Mouse (Mus musculus): ENCODE results near the gene Pdxp. TPM values are rescaled to one million over a fixed set of nuclear protein-coding genes. Genes with fewer than 3 reads are reported as not detected.
A peak's percentile ranks its signal among the peaks of the same experiment; 100 is the strongest.

Pdxp gene
- polyA plus RNA-seq (2015; fragmentation: Nextera tagmentation; extraction: Ambion mirVana) = 13.0 and 15.0 TPM in 2 replicates

DNA sequence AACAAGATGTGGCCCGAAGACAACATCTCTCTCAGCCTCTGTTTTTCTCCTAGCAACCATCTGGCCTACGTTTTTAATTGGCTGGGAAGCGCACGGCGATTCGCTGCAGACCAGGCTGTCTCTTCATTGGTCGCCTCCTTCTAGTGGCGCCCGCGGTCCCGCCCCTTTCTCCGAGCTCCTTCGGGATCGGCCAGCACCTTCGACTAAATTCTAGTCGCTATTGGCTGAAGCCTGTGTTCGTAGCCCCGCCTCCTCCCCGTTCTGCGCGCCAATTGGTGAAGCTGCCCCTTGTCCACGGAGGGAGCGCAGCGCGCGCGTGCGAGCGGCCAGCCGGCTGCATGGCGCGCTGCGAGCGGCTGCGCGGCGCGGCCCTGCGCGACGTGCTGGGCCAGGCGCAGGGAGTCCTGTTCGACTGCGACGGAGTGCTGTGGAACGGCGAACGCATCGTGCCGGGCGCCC lies at the start of gene Pdxp:
TSS of gene Pdxp (plus strand) at position 288 of the 459 bp plus-strand sequence.
- Histone ChIP-seq H3K4me3 (peak within 1 kb of the TSS; percentile 75), H3K9ac (peak within 1 kb of the TSS; percentile 80), H3K36me3 (peaks cover 52% of the 10 kb centered on the region), H3K27ac (peak within 1 kb of the TSS; percentile 93), H3K9me3 (no peaks in the 10 kb centered on the region), H3K27me3 (no peaks in the 10 kb centered on the region), H3K4me2 (peak within 1 kb of the TSS; percentile 98), H3K4me1 (peaks cover 37% of the 10 kb centered on the region)
- ATAC-seq (ENCODE audit: insufficient number of reproducible peaks, low FRiP score, low TSS enrichment, low read depth) = peak; percentile 91
- under 1% methylated on average over 50 of the region's 51 CpGs for WGBS

DNA sequence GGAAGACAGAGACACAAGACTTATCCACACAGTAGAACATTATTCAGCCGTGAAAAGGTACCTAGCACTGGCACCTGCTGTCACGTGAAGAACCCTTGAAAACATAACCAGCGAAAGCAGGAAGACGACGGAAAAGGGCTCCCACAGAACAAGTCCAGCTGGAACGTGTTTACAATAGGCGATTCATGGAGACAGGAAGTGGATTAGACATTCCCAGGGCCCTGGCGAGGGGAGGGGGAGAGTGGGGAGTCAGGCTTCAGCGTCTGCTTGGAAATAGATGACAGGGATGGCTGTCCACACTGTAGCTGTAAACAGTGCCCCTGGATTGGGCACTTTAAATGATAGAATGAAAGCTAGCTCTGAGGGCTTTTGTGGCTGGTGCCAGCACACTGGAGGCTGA lies 45.3 kb upstream of the Pdxp start:
- no peak for ATAC-seq (ENCODE audit: insufficient number of reproducible peaks, low FRiP score, low TSS enrichment, low read depth)
- no peak overlapping the region for H3K4me2 ChIP-seq
- no peak overlapping the region for H3K9ac ChIP-seq
- H3K36me3 ChIP-seq = no peaks in the 10 kb centered on the region
- H3K27me3 ChIP-seq = no peaks in the 10 kb centered on the region
- no peaks in the 10 kb centered on the region for H3K9me3 ChIP-seq
- peaks cover 15% of the 10 kb centered on the region for H3K4me1 ChIP-seq
- H3K27ac ChIP-seq = peak overlapping the region; percentile 54
- WGBS = 14% methylated on average over 9 of the region's 9 CpGs
- no peak overlapping the region for H3K4me3 ChIP-seq

DNA sequence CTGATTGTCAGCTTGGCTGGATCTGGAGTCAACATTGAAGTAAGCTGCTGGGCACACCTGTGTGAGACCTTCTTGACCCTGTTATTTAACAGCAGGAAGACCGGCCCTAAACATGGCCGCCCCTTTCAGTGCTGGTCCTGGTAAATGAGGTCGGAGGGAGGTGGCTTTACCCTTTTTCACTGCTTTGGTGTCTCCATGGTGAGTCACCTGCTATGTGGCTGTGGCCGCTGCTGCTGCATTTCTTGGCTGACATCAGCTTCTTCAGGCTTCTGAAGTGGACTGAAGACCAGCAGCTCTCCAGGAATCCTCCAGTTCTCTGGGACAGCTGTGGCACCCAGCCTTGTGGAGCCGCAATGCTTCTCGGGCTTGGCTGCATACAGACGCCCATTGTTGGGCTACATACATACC lies 44.9 kb upstream of the Pdxp start:
- Histone ChIP-seq H3K27ac (peak overlapping the region; percentile 54), H3K9me3 (no peaks in the 10 kb centered on the region), H3K9ac (no peak overlapping the region), H3K4me2 (no peak overlapping the region), H3K36me3 (no peaks in the 10 kb centered on the region), H3K4me1 (peaks cover 12% of the 10 kb centered on the region), H3K27me3 (no peaks in the 10 kb centered on the region), H3K4me3 (no peak overlapping the region)
- 58% methylated on average over 7 of the region's 7 CpGs for WGBS
- no peak for ATAC-seq (ENCODE audit: insufficient number of reproducible peaks, low FRiP score, low TSS enrichment, low read depth)

DNA sequence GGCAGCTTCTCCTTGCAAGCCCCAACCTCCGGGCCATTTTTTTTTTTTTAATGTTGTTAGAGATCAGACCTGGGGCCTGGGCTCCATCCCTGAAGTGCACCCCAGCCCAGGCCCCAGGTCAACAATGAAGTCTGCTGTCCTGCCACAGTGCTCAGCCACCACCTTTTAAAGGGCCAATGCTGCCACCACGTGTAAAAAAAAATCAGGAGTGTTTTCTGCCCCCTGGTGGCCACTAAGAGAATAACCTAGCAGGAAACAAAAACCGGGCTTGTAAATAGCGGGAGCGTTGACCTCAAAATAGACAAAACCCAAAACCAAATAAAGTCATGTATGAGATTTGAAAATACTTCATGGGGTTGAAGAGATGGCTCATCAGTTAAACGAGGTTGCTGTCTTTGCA lies 43.9 kb upstream of the Pdxp start:
- ATAC-seq (ENCODE audit: insufficient number of reproducible peaks, low FRiP score, low TSS enrichment, low read depth) = no peak
- Histone ChIP-seq H3K4me2 (no peak overlapping the region), H3K9ac (no peak overlapping the region), H3K36me3 (no peaks in the 10 kb centered on the region), H3K4me3 (no peak overlapping the region), H3K9me3 (no peaks in the 10 kb centered on the region), H3K4me1 (peaks cover 10% of the 10 kb centered on the region), H3K27ac (no peak overlapping the region), H3K27me3 (no peaks in the 10 kb centered on the region)
- 26% methylated on average over 6 of the region's 6 CpGs for WGBS

DNA sequence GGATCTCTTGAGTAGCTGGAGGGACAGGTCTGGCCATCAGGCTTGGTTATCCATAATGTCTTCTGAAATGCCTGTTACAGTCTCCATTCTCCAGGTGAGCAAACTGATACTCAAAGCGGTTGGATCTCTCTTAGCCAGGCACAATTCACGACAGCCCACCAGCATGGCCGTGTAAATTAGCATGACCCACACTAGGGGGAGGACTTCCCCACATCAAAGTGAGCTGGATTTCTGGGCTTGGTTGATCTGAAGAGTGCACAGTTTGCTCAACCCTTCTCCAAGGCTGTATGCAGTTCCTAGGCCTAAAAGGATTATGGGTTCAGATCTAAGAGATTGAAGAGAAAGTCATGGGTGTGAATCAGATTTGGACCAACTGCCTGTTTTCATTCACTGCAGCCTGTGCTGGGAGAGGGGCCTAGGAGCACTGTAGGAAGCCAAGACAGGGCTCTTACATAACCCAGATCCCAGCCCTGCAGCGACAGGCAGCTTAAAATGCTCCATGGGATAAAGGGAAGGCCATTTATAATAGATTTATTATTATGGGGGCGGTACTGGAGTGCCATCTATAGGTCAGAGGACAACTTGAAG lies 41.6 kb upstream of the Pdxp start:
- H3K4me2 ChIP-seq = no peak overlapping the region
- no peak overlapping the region for H3K9ac ChIP-seq

DNA sequence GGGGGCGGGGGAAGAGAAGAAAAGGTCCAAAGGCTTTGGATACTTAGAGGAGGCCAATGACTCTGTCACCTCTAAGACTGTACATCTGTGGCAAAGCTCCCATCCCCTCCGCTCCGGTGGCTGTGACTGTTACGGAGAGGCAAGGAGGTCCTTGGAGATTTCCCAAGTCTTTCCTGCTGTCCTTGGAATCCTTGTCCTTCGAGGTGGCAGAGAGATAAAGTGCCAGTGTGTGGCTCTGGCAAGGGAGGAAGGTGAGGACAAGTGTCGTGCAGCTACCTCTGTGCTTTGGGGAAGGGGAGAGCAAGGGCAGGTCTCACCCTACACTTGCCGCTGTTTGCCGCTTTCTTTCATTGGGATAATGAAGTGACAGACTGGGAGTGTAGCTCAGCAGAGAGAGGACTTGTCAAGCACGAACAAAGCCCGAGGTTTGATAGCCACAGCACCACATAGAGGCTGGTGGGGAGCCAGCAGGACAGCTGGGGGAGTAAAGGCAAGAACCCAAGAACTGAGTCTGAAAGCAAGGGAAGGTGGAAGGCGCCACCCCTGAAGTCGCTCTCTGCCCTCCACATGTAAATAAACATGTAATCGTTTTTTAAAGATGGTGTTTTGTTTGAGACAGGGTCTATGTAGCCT lies 39.8 kb upstream of the Pdxp start:
- H3K9ac ChIP-seq = no peak overlapping the region
- no peak overlapping the region for H3K27ac ChIP-seq

More for the DNA sequence above, 41.6 kb upstream of the Pdxp start:
- Histone ChIP-seq H3K4me1 (peaks cover 27% of the 10 kb centered on the region), H3K27ac (no peak overlapping the region), H3K4me3 (no peak overlapping the region), H3K27me3 (no peaks in the 10 kb centered on the region), H3K9me3 (no peaks in the 10 kb centered on the region), H3K36me3 (no peaks in the 10 kb centered on the region)
- no peak for ATAC-seq (ENCODE audit: insufficient number of reproducible peaks, low FRiP score, low TSS enrichment, low read depth)
- 49% methylated on average over 5 of the region's 5 CpGs for WGBS

DNA sequence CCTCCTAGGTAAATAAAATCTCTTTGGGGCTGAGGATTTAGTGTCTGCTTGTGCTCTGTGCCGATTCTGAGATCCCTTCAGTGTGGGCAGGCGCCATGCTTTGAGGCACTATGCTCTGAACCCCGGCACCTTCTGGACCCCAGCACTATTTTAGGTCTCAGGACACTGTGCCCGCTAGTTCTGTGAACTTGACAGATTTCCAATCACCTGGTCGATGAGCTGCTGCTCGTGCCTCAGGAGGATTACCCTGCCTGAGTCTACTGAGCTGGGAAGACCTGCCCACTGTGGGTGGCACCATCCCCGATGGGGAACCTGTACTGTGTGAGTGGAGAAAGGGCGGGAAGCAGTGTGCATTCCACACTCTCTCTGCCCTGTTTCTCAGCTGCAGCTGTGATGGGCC lies 38.7 kb upstream of the Pdxp start:
- H3K4me1 ChIP-seq = peaks cover 35% of the 10 kb centered on the region
- peak overlapping the region; percentile 100 for H3K27ac ChIP-seq
- no peak overlapping the region for H3K4me3 ChIP-seq
- no peaks in the 10 kb centered on the region for H3K27me3 ChIP-seq
- 74% methylated on average over 8 of the region's 8 CpGs for WGBS
- H3K9me3 ChIP-seq = no peaks in the 10 kb centered on the region
- H3K9ac ChIP-seq = no peak overlapping the region
- ATAC-seq (ENCODE audit: insufficient number of reproducible peaks, low FRiP score, low TSS enrichment, low read depth) = no peak
- peaks cover 2% of the 10 kb centered on the region for H3K36me3 ChIP-seq
- no peak overlapping the region for H3K4me2 ChIP-seq

More for the DNA sequence above, 39.8 kb upstream of the Pdxp start:
- no peaks in the 10 kb centered on the region for H3K36me3 ChIP-seq
- no peaks in the 10 kb centered on the region for H3K9me3 ChIP-seq
- 62% methylated on average over 13 of the region's 13 CpGs for WGBS
- no peaks in the 10 kb centered on the region for H3K27me3 ChIP-seq
- ATAC-seq (ENCODE audit: insufficient number of reproducible peaks, low FRiP score, low TSS enrichment, low read depth) = no peak
- H3K4me3 ChIP-seq = no peak overlapping the region
- H3K4me2 ChIP-seq = no peak overlapping the region
- H3K4me1 ChIP-seq = peaks cover 26% of the 10 kb centered on the region

DNA sequence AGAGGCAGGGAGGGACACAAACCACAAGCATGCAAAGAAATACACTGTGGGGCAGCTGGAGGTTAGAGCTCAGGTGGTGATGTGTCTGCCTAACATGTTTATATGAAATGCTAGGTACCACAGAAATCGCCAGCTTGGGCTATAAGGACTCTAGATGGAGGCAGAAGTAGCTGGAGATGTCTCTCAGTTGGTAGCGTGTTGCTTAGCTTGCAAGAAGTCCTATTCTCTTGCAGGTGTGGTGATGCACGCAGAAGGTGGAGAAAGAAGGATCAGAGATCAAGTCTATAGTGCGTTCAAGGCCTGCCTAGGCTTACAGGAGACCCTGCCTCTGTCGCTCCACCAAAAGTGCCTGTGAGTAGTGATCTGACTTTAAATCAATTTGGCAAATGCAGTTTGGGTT lies 38.2 kb upstream of the Pdxp start:
- H3K9ac ChIP-seq = no peak overlapping the region
- WGBS = 64% methylated on average over 5 of the region's 5 CpGs
- H3K36me3 ChIP-seq = peaks cover 7% of the 10 kb centered on the region
- H3K4me2 ChIP-seq = peak overlapping the region; percentile 68; the same call in 1 of the 2 replicates
- peak overlapping the region; percentile 100 for H3K27ac ChIP-seq
- no peak for ATAC-seq (ENCODE audit: insufficient number of reproducible peaks, low FRiP score, low TSS enrichment, low read depth)
- H3K27me3 ChIP-seq = no peaks in the 10 kb centered on the region
- peaks cover 41% of the 10 kb centered on the region for H3K4me1 ChIP-seq
- H3K9me3 ChIP-seq = no peaks in the 10 kb centered on the region
- H3K4me3 ChIP-seq = no peak overlapping the region

DNA sequence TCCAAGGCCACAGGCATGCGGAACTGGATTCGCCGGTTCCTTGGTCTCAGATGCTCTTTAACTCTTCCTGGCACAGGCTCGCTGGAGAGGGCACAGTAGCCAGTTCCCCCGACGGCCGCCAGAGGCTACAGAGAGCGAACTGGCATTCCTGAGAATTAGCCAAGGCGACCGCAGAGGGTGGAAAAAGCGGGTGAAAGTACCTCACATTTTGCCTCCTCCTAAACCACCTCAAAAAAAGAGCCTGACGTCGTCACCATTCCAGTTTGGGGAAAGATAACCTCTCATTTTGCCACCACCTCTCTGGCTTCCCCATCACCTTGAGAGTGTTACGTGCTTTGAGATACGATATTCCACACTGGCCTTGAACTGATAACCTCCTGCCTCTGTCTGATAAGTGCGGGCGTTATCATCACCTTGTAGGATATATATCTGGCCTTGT lies 37.4 kb upstream of the Pdxp start:
- H3K27me3 ChIP-seq = no peaks in the 10 kb centered on the region
- H3K9ac ChIP-seq = peak overlapping the region; percentile 76
- H3K4me3 ChIP-seq = peak overlapping the region; percentile 73
- H3K4me2 ChIP-seq = peak overlapping the region; percentile 68
- ATAC-seq (ENCODE audit: insufficient number of reproducible peaks, low FRiP score, low TSS enrichment, low read depth) = no peak
- H3K36me3 ChIP-seq = peaks cover 15% of the 10 kb centered on the region
- H3K27ac ChIP-seq = peak overlapping the region; percentile 100
- no peaks in the 10 kb centered on the region for H3K9me3 ChIP-seq
- H3K4me1 ChIP-seq = peaks cover 41% of the 10 kb centered on the region
- WGBS = 2% methylated on average over 17 of the region's 17 CpGs

DNA sequence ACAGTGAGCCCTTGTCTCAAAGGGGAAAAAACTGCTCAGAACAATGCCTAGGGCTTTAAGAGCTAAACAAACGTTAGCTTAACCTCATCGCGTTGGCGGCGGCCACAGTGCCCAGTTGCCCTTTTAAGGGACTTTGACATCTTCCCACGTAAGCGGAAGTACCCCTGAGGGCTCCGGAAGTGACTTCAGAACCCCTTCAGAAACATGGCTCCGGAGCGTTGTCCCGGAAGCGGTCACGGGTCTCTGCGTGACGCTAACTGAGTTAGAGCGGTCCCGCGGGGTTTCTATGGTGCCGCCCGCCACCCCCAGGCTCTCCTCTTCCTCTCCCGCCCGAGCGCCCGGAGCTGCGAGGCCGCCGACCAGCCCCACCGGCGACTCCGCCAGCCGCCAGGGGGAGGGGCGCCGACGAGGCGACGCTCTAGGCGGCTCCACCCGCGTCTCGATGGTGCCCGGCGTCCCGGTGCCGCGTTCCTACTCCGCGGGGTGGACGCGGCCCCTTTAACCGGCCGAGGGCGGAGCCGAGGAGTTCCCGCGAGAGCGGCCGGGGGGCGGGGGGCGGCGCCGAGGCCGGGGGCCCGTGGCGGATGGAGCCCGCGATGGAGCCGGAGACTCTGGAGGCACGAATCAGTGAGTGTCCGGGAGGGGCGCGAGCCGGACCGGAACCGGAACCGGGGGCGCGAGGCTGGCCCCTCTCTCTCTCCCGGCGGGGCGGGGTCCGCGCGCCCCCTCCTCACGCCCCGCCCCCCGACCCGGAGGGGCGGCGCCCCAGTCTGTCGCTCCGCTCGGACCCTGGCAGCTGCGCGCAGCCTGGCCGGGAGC lies 36.5 kb upstream of the Pdxp start, which contains the start of gene Gga1:
TSS of gene Gga1 (plus strand) at position 200 of the 819 bp plus-strand sequence.
- Histone ChIP-seq H3K36me3 (peaks cover 24% of the 10 kb centered on the region), H3K27me3 (no peaks in the 10 kb centered on the region), H3K4me2 (peak within 1 kb of the TSS; percentile 68), H3K4me1 (peaks cover 41% of the 10 kb centered on the region), H3K27ac (peak within 1 kb of the TSS; percentile 100), H3K9me3 (no peaks in the 10 kb centered on the region), H3K9ac (peak within 1 kb of the TSS; percentile 76), H3K4me3 (peak within 1 kb of the TSS; percentile 73)
- under 1% methylated on average over 81 of the region's 95 CpGs for WGBS
- peak; percentile 87 for ATAC-seq (ENCODE audit: insufficient number of reproducible peaks, low FRiP score, low TSS enrichment, low read depth)

DNA sequence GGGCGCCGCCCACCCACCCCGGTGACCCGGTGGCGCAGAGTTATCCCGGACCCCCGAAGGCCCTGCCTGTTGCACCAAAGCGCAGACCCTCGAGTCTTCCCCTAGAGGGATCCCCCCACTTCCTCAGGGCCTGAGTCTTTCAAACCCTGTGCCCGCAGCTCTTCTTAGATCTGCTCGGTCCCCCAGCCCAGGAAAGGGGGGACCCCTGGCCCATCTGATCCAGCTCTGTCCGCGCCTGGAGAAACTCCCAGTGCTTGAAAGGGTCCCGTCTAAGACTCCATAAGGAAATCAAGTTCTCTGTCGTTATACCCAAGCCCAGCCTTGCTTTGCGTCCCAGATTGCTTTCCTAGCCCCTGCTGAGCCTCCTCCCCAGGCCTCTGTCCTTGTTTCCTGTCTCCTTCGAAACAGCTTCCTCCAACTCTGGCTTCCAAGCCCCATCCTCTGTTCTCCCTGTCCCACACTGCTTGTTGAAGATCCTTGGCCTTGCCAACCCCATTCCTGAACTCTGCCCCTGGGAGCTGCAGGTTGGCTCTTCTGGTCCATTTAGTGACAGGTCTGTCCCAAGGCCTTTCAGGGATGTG lies 35.8 kb upstream of the Pdxp start:
- peak overlapping the region; percentile 76 for H3K9ac ChIP-seq
- WGBS = under 1% methylated on average over 17 of the region's 17 CpGs
- H3K4me2 ChIP-seq = peak overlapping the region; percentile 68
- no peak for ATAC-seq (ENCODE audit: insufficient number of reproducible peaks, low FRiP score, low TSS enrichment, low read depth)
- no peaks in the 10 kb centered on the region for H3K9me3 ChIP-seq
- H3K27me3 ChIP-seq = no peaks in the 10 kb centered on the region
- H3K4me3 ChIP-seq = peak overlapping the region; percentile 73
- peaks cover 41% of the 10 kb centered on the region for H3K4me1 ChIP-seq
- H3K36me3 ChIP-seq = peaks cover 30% of the 10 kb centered on the region
- H3K27ac ChIP-seq = peak overlapping the region; percentile 100

All from limb, embryonic 15.5 days (tissue).